Mouse (Mus musculus) small intestine, adult 2 months (tissue): Measurements from ENCODE around the gene Olfr808.

Source experiments
- CTCF ChIP-seq: fragments of 200-500 bp; IDR thresholded peaks from 2 replicates; pipeline ENCODE4 v1.5.1; 2012; ENCODE audit warnings: low read depth, mild to moderate bottlenecking, control low read depth, inconsistent platforms, low read length, moderate library complexity, mixed read lengths; ENCODE audit not compliant: insufficient replicate concordance, insufficient read length; ENCODE audit errors: extremely low read depth
- POLR2A ChIP-seq: fragments of 200-500 bp; IDR thresholded peaks from 2 replicates; pipeline ENCODE4 v1.6.1; 2012; ENCODE audit warnings: low read depth, mild to moderate bottlenecking, control low read depth, inconsistent platforms, low read length, moderate library complexity

DNA sequence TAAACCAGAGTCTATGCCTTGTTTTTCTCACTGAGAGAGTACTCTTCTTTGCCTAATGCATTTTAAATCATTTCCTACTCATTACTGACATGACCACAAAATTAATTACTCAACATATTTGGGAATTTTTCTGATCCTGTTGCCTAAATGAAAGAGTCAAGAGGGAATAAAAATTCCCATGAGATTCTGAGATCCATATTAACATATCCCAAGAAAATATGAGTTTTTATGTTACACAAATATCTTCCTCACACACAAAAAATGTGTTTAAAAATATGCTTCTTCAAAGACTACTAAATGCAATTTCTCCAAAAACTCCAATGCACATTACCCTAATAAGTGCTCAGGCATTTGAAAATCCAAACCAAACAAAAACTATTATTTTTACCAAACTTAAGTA lies 29.5 kb downstream of the Olfr808 start, which contains the start of gene Olfr810:
- TF ChIP-seq POLR2A, result no peak
- no peak for TF ChIP-seq CTCF
